Mouse (Mus musculus): ENCODE measurements at regions not wholly inside any gene's neighbourhood (a gene's known extent, or its start where the extent isn't known, plus 50 kb on each side); places are given as distances from the start of the nearest gene placed in this dataset.

- TF ChIP-seq CTCF (IDR thresholded peaks at IDR 0.05; ENCODE audit: control insufficient read depth, insufficient read depth, insufficient read length) (no peak), USF1 (IDR thresholded peaks at IDR 0.05; ENCODE audit: low read depth) (no peak), MAX (IDR thresholded peaks at IDR 0.05) (no peak)
Measured at GRCm38 (mm10) chr6:4171561-4171960, 84.8 kb upstream of the Bet1 start.

Measured in C2C12 (cell line).